Mouse (Mus musculus): ENCODE results near the gene Raet1e.
"Not testable (repeated sequence)": the region's sequence is repeated elsewhere in the genome, so short reads cannot be mapped to it uniquely, and the experiment has no call there.

The Raet1e gene

GRCm38 (mm10) chr10:22274445-22275057, 116.2 kb downstream of the Raet1e start:
- DNase-seq = no peak

DNA sequence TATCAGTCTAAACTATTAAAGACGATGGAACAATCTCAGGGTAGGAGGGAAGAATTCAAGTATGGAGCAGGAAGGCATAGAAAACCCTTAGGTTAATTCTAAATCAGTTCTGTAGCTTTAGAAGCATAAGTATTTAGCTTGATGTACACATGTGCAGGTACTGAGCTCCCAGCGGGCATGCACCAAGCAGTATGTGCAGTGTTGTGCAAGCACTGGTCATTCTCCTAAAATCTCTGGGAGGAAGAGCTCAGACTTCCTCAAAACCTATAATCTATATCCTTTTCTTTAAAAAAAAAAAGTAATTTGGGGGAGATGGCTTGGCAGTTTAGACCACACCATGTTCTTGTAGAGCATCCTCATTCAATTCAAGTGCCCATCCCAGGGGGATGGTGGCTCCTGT, 120.1 kb downstream of the Raet1e start:
- DNase-seq = not testable (repeated sequence)

DNA sequence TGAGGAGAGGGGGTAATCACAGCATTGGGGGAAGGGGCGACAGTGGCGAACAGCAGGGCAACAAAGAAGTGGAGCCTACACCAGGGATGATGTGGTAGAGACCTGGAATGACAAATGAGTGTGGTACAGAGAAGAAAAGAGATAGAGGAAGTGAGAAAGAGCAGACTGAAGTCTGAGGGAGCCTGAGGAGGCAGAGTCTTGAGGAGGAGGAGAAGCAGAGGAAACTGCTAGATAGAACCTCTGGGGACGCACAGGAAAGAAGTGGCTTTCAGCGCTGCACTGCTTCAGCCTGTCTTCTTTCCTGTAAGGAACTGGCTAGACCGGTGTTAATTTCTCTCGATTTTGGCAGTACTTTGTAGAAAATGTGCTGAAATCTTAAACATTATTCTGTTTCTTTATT, 124.4 kb downstream of the Raet1e start:
- no peak for DNase-seq

- no peak for DNase-seq
Measured at GRCm38 (mm10) chr10:22295676-22296075, 137.3 kb downstream of the Raet1e start.

DNA sequence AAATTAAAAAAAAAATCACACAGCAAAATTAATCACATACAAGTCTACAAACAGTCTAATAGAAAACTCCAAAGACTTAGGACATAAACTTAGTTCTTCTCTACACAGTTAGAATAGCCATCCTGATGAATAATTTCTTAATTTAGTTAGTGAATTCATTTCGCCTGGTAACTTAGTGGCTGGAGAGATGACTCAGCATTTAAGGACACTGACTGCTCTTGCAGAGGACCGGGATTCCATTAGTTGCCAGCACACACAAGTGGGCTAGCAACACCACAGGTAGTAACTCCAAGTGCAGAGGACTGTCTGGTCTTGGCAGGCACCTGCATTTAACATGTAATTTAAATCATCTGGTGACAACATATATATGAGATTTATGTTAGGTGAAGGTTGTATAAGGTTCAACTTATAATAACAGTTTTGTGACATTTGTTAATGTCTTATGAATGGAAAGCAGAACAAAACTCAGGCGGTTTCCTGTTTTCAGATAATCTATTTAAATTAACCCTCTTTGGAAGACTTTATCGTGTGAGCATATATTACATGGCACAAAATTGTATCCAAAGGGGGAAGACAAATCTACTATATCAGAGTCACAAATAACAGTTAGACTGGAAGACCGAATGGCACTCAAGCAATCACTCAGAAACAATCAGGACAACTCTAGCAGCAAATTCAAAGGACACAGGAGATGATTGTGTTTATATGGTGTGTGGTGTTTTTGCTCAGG, 138.8 kb downstream of the Raet1e start:
- no peak for DNase-seq

DNA sequence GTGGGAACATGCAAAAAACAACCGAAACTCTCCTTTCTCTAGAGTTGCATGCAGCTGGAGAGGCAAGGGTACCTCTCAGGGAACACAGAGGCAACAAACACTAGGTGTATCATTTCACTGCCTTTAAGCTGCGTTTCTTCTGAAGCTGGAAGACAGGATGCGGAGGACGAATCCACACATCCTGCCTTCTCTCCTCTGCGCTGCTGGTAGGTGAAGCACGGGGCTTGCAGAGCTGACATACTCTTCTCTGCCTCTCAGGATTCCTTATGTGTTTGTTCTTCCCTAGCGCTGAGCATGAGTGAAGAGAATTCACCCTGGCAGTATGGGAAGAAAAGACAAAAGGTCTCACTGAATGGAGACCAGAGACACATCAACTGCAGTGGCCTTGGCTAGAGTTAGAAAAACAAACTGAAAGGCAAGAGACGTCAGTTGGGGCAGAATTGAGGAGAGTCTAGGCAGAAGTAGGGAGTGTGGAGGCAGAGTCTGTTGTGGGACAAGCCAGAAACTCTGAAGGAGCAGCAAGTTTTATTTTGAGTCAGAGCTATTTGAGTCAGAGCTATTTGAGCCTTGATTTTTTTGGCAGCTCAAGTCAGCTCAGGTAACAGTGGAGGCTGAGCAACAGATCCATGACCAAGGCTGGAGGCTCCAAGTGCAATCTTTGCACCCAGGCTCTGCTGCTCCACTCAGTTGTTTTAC, 139.5 kb downstream of the Raet1e start:
- DNase-seq = no peak

- DNase-seq = no peak
Measured at GRCm38 (mm10) chr10:22299324-22299723, 141.0 kb downstream of the Raet1e start.

DNA sequence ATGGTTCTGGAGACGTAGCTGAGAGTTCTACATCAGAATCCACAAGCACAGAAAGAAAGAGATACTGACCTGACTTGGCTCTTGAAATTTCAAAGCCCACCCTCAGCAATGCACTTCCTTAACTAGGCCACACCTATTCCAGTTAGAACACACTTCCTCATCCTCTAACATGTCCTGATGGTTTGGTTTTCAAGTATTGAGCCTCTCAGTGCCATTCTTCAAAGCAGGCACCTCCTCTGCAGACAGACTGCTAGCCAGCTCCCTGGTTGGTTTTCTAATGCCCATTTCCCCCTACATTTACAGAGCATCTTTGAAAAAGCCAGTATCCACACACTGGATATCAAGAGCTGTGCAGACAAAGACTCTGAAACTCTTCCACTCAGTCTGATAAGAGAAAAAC, 143.3 kb downstream of the Raet1e start:
- no peak for DNase-seq

DNA sequence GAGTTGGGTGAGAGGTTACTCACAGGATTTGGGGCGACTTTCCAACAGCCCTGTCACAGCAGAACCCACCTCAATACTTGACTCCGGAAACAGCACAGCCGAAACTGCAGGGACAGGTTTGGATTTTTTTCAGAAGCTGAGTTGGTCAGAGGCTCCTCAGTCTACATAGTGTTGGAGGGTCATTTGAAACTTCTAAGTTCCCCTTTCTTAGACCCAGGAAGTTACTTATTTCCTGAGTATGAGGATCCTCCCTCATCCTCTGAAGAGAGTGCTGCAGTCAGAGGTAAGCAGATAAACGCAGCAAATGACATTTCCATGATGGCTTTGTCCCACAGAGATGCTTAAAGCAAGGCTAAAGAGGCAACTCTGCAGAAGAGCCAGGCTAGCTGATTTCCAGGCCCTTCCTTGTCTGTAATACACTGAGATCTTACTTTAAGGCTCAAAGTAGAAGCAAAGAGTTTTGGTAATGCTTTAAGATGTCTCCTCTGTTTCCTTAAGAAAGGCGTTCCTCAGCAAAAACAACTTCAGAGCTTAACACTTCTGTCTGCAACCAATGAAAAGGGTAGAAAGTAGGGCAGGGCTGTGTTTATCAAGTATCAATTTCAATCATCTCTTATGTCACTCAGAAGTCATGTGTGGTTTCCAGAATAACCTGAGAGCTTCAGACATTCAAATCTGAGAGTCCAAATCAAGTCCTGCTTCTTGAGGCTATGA, 144.1 kb downstream of the Raet1e start:
- no peak for DNase-seq

DNA sequence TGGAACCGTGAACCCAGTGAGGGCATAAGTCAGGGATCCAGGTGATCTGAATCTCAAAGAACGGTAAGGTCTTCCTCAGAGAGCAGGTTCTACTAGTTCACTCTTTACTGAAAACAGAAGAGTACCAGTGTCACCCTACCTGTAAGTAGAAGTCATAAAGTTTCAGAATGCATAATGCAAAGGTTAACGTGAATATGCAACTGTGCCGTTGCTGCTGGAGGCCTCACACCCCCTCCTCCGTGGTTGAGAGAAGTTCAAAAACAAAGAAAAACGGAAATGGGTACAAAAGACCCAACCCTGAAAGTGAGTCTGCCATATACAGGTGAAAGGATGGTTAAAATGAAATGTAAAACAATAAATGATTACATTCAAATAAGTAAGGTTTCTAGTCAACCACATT, 145.4 kb downstream of the Raet1e start:
- DNase-seq = no peak

DNA sequence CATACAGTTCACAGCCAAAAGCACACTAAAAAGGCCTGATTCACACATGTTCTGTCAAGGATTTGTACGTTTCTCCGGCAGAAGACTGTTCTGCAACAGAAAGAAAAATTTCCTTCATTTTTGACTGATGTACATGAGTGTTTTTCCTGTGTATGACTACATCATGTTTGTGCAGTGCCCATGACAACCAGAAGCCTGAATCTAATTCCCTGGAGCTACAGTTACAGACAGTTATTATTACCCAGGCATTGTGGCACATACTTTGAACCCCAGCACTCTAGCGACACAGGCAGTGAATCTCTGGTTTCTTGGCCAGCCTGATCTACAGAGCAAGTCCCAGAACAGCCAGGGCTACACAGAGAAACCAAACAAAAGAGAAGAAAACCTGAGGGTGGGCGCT, 147.4 kb downstream of the Raet1e start:
- DNase-seq = no peak

- DNase-seq = no peak
Measured at GRCm38 (mm10) chr10:22306452-22306851, 148.1 kb downstream of the Raet1e start.

DNA sequence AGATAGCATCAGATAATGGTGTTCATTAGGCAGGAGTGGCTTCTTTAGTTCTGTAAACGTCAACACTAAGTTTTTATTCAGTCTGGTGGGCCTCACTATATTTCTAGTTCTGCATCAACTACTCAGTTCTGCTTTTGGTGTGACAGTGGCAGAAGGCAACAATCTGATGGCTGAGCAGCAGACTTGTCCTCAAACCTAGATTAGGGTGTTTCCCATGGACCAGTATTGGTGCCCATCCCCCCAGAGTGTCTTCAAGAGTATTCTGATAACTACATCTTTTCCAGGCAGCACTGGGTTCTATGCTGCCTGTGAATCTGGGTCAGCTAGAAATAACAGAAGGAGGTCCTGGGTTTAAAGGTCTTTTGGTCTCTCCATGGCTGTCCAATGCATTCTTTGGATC, 149.9 kb downstream of the Raet1e start:
- no peak for DNase-seq

GRCm38 (mm10) chr10:22322858-22323257, 164.5 kb downstream of the Raet1e start:
- no peak for DNase-seq

DNA sequence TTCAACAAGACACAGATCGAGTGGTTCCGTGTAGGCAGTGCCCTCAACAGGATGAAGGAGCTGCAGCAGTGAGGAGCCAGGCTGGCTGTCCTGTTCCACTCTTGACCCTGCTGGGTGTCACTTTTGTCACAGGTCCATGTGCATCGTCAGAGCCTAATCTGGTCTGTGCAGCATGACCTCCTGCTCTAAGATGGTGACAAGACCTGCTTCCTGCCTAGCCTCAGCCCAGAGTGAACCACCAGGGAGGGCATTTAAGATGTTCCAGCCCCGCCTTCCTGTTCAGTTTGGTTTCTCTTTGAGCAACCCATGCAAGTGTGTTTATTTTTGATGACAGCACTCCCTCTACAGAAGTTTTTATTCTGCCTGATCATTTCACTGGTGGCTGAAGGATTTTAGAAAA, 187.4 kb downstream of the Raet1e start:
- DNase-seq = not testable (repeated sequence)

DNA sequence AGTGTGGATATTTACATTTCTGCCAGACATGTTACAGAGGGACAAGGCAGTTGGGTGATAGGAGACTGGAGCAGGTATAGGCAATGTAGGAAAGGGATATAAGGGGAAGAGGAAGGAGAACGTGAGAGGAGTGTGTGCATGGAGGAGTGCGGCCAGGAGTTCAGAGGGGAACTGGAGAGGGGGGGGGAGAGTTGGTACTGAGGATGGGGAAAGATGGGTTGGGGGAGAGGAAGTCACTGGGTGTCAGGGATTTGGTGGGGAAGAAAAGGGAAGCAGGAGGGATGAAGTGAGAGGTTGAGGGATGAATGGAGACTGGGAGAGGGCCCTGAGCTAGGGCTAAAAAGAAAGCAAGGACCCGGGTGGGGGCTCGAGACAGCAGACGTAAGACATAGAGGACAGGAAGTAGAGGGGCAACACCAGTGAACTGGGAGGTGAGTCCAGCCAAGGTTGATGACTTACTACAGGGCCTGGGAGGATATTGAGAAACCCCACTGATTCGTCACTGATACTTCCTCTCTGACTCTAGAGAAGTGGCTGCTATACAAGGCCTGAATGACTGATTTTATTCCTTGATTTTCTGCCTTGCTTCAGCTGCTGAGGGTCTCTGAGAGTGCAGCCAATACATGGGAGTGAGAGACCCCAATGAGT, 195.3 kb downstream of the Raet1e start:
- not testable (repeated sequence) for DNase-seq

DNA sequence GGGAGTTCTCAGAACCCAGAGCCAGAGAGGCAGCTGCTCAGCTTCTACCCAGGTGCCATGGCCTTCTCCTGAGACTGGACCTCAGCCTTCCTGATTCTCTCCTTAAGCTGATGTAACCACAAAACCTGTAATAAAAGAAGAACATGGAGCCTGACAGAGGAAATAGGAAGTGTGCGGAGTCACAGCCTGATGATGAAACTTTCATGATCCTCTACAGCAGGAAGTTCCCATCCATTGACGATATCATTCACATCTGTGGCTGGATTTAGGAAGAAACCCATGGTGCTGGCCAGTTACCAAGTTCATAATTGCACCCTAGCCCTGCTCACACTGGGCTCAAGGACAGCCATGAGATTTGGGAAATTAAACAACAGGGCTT, 195.8 kb downstream of the Raet1e start:
- not testable (repeated sequence) for DNase-seq

GRCm38 (mm10) chr10:22357373-22357772, 199.0 kb downstream of the Raet1e start:
- DNase-seq = not testable (repeated sequence)

DNA sequence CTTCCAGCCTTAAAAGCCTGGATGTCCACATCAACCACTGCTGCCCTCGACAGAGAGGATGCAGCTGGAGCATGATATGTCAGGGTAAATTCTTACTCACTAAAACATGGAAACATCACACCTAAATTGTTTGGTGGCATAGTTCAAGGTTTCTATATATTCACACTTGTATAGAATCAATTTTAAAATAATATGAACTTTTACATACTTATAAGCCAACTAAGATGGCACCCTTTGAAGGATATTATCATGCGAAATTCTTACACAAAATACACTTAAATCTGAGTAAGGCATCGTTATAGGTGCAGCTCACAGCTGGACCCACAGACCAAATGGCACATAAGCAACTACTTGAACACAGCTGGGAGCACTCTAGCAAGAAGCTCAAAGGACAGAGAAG, 201.9 kb downstream of the Raet1e start, which contains the start of gene Raet1d:
Raet1d (plus strand) TSS at position 301 of the 400 bp plus-strand sequence.
- DNase-seq = not testable (repeated sequence)

DNA sequence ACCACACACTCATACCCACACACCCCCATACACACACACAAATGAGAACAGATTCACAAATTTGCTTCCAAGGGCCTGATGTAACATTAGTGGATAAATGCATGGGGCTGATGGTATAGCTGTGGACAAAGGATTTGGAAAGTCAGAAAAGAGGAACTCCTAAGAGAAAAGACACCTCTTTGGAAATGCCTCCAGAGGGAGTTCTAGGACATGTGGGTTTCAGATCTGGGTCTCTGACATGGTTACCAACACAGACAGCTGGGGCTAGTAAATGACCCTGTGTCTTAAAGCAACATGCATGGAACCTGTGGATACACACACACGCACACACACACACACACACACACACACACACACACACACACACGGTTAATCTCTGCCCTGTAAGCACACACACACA, 202.6 kb downstream of the Raet1e start:
- DNase-seq = not testable (repeated sequence)

DNA sequence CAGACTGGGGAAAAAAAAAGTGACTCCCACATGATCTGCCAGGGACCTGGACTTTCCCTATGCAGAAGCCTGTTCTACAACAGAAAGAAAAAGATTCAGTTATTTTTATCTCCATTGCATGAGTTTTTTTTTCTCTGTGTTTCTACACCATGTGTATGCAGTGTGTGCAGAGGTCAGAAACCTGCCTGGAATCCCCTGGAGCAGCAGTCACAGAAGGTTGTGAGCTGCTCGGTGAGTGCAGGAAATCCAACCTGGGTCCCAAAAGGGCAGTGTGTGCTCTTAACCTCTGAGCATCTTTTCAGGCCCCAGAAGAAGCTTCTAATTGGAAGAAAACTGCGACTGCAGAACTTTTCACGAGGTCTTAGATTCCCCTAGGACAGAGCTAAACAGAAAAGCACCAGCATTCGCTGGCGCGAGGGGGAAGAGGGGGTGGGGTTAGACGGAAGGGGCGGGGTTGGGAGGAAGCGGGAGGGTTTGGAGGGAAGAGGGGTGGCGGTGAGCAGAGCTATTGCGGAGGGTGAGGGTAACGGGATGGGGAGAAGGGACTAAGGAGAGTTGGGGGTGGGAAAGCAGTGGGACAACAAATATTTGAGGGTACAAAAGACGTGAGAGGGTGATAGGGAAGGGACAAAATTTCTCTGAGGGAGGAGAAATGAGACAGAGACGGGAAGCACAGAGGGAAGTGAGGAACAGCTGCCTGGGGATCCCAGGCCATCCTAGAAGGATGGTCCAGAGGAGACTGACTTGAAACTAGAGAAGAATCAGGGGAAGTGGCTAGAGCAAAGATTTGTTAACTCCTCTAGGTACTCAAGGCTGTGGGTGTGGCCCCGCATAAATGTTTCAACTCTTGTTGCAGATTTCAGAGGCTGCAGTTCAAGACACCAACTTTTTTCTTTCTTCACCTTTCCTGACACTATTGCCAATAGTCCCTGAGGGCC, 203.3 kb downstream of the Raet1e start:
- not testable (repeated sequence) for DNase-seq

DNA sequence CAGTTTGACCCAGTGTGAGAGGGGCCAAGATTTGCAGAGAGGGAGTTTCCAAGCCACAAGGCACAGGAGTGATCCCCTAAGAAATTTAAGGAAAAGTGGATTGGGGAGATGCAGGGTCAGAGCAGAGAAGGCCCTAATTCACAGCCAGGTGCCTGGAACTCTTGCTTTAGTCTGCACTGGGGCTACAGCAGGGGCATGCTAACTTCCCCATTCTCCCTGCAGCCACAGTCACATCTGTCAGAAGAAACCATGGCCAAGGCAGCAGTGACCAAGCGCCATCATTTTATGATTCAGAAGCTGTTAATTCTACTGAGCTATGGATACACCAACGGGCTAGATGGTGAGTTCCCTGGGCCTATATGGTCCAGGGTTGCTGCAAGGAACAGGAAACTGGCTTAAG, 204.1 kb downstream of the Raet1e start:
- not testable (repeated sequence) for DNase-seq

Data from kidney, adult 8-10 months (tissue).